Mouse (Mus musculus) CD4-positive, CD25-positive, alpha-beta regulatory T cell (primary cell): ENCODE data around the gene Olfr248. TPM values are rescaled to one million over a fixed set of nuclear protein-coding genes. Genes with fewer than 3 reads are reported as not detected.

Experiments used
- polyA plus RNA-seq: library from polyadenylated mRNA; unstranded; fragments of 100-300 nt; shearing (Covaris generic); gene quantifications from one replicate; pipeline ENCODE4 v1.2.1, GENCODE M21; 2017

Gene Olfr248
- not detected for polyA plus RNA-seq

GRCm38 (mm10) chr1:174390746-174391145 lies at the start of gene Olfr248:
Olfr248 (plus strand) TSS chr1:174391046.

GRCm38 (mm10) chr1:174364882-174365451 lies 25.9 kb upstream of the Olfr248 start, which contains the start of gene Olfr417:
Olfr417 (plus strand) TSS chr1:174365122.

GRCm38 (mm10) chr1:174423764-174424163 lies 32.9 kb downstream of the Olfr248 start, which contains the start of gene Olfr414:
Olfr414 (plus strand) TSS chr1:174424064.

Other genes starting within 250 kb of the Olfr248 start
- not detected for gene Olfr420, start 235.4 kb upstream of the Olfr248 start, polyA plus RNA-seq
- gene Spta1, start 218.3 kb upstream of the Olfr248 start, polyA plus RNA-seq: not detected
- not detected for gene Olfr419, start 139.0 kb upstream of the Olfr248 start, polyA plus RNA-seq
- gene Mptx1, start 60.5 kb upstream of the Olfr248 start, polyA plus RNA-seq: not detected
- gene Olfr417, start 25.9 kb upstream of the Olfr248 start, polyA plus RNA-seq: not detected
- gene Olfr414, start 33.0 kb downstream of the Olfr248 start, polyA plus RNA-seq: not detected
- gene Olfr220, start 51.0 kb downstream of the Olfr248 start, polyA plus RNA-seq: not detected
- not detected for gene Fmn2, start 110.8 kb downstream of the Olfr248 start, polyA plus RNA-seq